Mouse (Mus musculus) neutrophil, adult 5-6 weeks (primary cell): ENCODE data around the gene Peak1. TPM values are rescaled to one million over a fixed set of nuclear protein-coding genes. Genes with fewer than 3 reads are reported as not detected.

Experiments used
- ATAC-seq: fragments of 151-379, 151-347 bp; 2 replicates; pipeline ENCODE4 v1.8.0; 2017; ENCODE audit warnings: mild to moderate bottlenecking, moderate TSS enrichment; ENCODE audit not compliant: insufficient number of reproducible peaks, poor library complexity, low FRiP score, severe bottlenecking; ENCODE audit errors: extremely low read depth
- total RNA-seq: library from RNA; stranded (forward); fragments of 200-1000 nt; gene quantifications from 2 replicates; pipeline ENCODE4 v1.2.3, GENCODE M21; 2017

The Peak1 gene
- total RNA-seq, 1 experiment from 2014 or later, result 28.4 TPM

- ATAC-seq, result no peak
Measured at GRCm38 (mm10) chr9:56218860-56219259, 199.0 kb downstream of the Peak1 start.

- ATAC-seq, result no peak
Measured at GRCm38 (mm10) chr9:56218043-56218442, 199.8 kb downstream of the Peak1 start.

GRCm38 (mm10) chr9:56217386-56217785, 200.5 kb downstream of the Peak1 start:
- ATAC-seq, result no peak

- ATAC-seq, result peak; percentile 60
Measured at GRCm38 (mm10) chr9:56213451-56214291, 204.2 kb downstream of the Peak1 start.

GRCm38 (mm10) chr9:56208817-56209216, 209.1 kb downstream of the Peak1 start:
- no peak for ATAC-seq

GRCm38 (mm10) chr9:56207516-56207915, 210.4 kb downstream of the Peak1 start:
- no peak for ATAC-seq

- ATAC-seq, result peak; percentile 61
Measured at GRCm38 (mm10) chr9:56207083-56207482, 210.8 kb downstream of the Peak1 start.

GRCm38 (mm10) chr9:56205336-56205735, 212.5 kb downstream of the Peak1 start:
- no peak for ATAC-seq

- no peak for ATAC-seq
Measured at GRCm38 (mm10) chr9:56204316-56204715, 213.6 kb downstream of the Peak1 start.

- ATAC-seq, result peak; percentile 70
Measured at GRCm38 (mm10) chr9:56200645-56201314, 217.1 kb downstream of the Peak1 start.

GRCm38 (mm10) chr9:56200200-56200599, 217.7 kb downstream of the Peak1 start:
- no peak for ATAC-seq

GRCm38 (mm10) chr9:56196921-56197320, 220.9 kb downstream of the Peak1 start:
- ATAC-seq, result no peak

- no peak for ATAC-seq
Measured at GRCm38 (mm10) chr9:56195193-56195592, 222.7 kb downstream of the Peak1 start.

- ATAC-seq, result no peak
Measured at GRCm38 (mm10) chr9:56191498-56192455, 226.1 kb downstream of the Peak1 start.

GRCm38 (mm10) chr9:56180118-56180781, 237.6 kb downstream of the Peak1 start:
- ATAC-seq, result no peak

- ATAC-seq, result no peak
Measured at GRCm38 (mm10) chr9:56179416-56180117, 238.3 kb downstream of the Peak1 start.

GRCm38 (mm10) chr9:56177354-56177753, 240.5 kb downstream of the Peak1 start:
- no peak for ATAC-seq

GRCm38 (mm10) chr9:56175316-56175715, 242.6 kb downstream of the Peak1 start:
- ATAC-seq, result no peak
